Mouse (Mus musculus) spleen, embryonic (tissue): ENCODE results near the gene Ubxn6.

Source experiments
- CTCF ChIA-PET: fragments of 350-600 bp; sonication (Branson Sonifier 250); formaldehyde crosslinking; loops from one replicate; lab custom pipeline; 2022; lab: Charles Lee

Ubxn6 gene

DNA sequence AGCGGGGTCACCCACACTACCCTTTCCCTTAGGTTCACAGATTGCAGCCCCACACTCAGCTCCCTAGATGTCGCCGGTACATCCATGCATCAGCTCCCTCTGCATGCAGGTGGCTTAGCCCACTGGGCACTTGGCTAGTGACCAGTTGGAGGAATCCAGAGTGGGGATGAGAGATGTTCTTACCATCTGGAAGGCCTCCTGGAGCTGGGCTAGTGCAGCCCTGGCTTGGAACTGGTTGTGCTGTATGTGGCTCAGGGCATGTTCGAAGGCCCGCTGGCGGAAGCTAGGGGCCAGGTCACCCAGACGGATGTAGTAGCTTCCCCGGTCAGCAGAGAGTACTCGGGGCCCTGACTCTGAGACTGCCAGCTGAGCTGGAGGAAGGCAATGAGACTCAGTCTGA lies 28.1 kb upstream of the Ubxn6 start:
- CTCF ChIA-PET: no interaction called here

DNA sequence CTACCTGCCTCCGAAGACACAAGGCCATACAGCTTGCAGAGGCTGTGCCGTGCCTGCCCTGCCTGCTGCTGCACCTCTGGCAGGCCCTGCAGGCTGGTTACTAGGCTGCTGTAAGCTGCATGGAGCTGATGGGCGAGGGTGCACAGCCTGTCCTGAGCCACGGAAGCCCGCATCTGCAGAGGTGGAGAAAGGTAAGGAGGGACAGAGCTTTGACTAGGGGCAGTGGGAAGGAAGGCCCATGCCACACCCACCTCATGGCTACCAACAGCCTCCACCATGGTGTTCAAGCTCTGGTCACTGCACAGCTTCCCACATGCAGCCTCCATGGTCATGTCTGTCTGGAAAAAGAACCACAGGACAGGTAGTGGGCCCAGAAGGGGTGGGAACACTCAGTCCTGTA lies 27.3 kb upstream of the Ubxn6 start:
- CTCF ChIA-PET: no interaction called here

DNA sequence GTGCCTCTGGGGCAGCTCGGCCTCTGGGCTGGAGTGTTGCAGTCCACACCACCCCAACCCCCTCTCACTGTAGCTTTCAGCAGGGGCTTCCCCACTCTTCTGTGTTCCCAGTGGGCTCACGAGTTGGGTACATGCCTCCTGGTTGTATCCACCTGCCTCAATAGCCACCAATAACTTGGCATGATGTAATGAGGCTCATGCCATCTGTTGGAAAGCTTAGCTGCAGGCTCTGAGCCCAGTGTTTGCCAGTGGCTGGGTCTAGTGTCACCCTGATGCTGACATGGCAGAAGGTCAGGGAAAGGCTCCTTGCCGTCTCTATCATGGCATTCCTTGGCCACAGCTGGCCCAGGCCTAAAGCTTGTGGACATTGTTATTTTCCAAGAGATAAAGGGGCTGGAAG lies 26.0 kb upstream of the Ubxn6 start:
- CTCF ChIA-PET: no interaction called here

DNA sequence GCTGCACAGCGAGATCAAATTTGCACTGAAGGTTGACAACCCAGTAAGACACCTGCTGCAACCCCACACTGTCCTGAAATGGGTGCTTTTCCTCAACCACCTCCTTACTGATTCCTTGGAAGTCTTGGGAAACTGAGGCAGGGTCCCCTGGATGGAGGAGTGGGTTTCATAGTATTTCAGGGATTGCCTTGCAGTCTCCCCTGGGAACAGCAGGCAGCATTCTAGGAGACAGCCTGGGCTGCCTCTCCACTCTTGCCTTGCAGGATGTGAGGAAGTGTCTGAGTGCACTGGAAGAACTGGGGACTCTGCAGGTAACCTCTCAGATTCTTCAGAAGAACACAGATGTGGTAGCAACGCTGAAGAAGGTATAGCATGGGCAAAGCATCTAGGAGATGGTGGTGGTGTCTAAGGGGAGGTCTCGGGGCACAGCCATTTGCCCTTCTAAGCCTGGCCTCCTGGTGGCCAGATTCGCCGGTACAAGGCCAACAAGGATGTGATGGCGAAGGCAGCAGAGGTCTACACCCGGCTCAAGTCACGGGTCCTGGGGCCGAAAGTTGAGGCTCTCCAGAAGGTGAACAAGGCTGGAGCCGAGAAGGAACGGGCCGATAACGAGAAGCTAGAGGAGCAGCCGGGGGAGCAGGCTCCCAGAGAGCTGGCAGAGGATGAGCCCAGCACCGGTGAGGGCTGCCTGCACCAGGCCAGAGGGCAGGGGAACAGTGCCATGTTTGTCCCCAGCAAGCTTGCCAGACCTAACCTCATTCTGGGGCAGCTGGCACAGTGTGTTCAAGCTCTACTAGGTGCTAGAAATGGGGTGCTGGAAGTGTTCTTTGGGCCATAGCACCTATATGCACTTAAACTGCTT lies 24.1 kb upstream of the Ubxn6 start:
- CTCF ChIA-PET: no interaction called here

DNA sequence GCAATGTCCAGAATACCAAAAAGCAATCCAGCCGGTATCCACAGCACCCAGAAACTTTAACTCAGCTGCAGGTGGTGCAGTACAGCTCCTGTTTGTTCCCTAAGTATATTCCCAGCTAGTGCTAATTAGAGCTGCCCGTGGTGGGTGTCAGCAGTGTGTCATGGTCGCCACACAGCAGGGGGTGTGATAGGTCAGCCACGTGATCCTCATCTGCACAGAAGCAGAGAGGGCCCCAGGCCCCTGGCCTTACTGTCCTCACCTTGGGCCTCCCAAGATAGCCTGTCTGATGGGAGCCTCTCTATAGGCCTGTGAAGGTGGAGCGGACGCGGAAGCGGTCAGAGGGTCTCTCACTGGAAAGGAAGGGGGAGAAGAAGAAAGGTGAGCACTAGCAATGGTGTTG lies 23.4 kb upstream of the Ubxn6 start:
- CTCF ChIA-PET: no interaction called here

DNA sequence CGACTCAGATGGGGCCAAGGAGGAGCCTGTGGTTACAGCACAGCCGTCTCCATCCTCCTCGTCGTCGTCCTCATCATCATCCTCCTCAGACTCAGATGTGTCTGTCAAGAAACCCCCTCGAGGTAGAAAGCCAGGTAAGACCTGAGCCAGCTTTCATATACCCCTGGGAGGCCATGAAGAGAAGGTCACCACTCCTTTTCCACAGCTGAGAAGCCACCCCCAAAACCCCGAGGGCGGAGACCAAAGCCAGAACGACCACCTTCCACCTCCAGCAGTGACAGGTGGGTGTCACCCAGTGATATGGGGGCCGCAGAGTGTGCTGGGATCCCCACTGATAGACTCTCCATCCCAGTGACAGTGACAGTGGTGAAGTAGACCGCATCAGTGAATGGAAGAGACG lies 22.1 kb upstream of the Ubxn6 start:
- CTCF ChIA-PET: no interaction called here

DNA sequence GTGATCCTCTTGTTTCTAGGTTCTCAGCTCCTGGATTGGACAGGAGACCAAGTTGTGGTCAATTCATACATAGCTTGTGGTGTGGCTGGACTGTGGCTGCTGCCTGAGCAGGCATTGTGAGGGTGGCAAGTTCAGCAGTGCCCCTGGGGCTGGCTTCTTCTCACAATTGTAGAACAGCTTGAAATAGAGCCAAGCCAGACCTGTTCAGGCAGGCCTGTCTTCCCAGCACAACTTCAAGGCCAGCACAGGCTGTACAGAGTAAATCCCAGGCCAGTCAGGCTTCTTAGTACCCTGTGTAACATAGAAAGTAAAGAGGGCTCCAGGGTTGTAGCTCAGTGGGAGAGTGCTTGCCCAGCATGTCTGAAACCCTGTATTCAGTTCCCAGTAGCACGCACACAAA lies 18.0 kb upstream of the Ubxn6 start:
- CTCF ChIA-PET: interaction anchor here (0.6 to 0.9 kb wide), 2 partner anchors 11 to 21 kb away, joined by 5 to 6 read pairs; no protein-coding TSS in a partner anchor

DNA sequence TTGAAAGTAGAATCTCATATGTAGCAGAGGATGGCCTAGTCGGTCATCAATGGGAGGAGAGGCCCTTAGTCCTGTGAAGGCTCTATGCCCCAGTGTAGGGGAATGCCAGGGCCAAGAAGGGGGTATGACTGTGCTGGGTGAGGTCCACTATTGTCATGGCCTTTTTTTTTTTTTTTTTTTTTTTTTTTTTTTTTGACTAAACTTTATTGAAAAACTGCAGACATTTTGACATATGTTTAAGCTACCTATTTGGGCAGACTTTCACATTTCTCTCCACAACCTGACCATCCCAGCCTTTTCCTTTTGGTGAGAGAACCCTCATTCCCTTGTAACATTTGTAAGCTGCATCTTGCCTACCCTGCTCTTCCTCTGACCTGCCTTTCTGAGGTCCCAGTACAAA lies 17.5 kb upstream of the Ubxn6 start:
- CTCF ChIA-PET: interaction anchor here (0.6 to 0.9 kb wide), 2 partner anchors 10 to 21 kb away, joined by 5 to 6 read pairs; no protein-coding TSS in a partner anchor

DNA sequence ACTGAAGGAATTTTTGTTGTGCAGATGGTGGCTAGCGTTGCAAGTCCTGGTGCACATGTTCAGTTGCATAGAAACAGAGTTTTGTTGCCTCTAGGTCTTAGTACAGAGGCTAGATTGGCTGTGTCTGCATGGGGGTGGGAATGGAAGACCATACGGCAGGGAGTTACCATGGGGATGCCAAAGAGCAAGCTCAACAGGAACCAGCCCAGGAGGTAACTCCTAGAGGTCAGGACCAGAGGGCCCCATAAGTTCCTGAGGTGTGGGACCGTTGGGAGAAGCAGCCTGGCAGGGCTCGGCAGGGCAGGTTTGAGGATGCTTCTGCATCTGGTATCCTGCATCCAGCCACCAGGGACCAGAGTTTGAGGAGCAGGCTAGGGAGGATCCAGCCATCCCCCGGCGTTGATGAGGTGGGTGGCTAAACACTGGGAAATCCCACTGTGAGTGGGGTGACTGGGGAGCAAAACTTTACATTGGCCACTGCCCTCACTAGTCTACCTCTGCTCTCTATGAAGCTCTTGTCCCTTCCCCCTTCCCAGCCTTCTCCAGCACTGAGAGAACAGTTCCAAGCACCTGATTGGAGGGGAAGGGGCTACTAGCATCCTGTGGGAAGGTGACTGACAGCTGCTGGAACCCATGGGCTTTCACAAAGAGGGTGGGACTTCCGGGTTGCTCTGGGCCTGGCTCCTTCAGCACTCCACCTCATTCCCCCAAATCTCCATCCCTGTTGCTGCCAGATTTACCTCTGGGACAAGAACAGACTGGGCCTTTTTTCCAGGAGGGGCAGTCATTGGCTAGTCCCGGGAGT lies 6.2 kb upstream of the Ubxn6 start:
- CTCF ChIA-PET: no interaction called here

DNA sequence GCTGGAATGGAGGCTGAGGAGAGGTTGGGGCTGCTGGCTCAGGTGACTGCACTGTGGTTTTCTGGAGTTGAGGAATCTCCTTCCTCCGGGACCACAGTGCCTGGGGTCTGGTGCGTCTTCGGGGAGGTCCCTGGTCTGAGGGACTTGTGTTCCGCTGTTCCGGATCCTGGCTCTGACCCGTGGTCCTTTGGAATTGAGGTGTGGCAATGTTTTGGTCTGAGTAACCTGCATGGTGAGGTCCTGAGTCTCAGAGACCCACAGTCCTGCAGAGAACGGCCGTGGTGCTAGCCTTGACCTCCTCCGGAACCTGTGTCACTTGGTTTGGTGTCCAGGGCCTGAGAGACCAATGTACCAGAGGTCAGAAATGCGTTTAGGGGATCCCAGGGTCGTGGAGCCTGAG lies 5.1 kb upstream of the Ubxn6 start:
- CTCF ChIA-PET: no interaction called here

DNA sequence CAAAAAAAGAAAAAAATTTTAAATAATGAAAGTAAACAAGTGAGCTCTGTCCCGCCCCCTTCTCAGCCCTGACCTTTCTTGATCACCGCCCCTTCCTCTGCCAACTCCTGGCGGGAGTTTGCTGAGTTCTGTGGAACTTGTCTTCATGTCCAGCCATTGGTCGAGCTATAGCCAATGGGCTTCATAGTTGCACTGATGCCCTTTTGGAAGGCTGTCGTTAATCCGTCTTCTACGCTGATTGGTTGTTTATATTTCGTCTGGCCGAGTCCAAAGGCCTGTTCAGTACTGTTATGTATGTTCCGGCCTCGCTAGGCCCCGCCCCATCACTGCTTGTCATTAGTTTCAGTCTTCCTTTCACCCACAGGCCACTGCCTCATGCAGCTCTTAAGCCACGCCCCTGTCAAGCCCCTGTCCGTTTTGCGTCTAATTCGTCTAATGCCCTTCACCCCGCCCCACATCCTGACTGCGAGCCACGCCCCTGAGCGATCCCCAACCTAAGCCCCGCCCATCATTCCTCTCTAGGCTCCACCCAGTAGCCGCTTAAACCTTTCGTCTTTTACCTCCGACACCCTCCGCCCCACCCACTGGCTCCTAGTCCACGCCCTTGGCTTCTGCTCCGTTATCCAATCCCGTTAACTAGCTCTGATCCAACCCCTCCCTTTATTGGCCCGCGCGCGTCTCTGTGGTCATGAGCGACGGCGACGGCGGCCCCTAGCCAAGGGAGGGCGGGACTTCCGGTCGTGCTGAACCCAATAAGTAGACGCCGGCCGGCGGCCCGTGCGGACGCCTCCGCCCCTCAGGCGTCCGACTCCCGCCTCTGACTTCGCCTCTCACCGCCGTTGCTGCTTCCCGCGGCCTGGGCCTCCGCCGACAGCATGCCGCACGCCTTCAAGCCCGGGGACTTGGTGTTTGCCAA lies 4.3 kb upstream of the Ubxn6 start, which contains the start of gene Hdgfl2:
Gene Hdgfl2, plus strand, starts transcription at position 755 of the 916 bp plus-strand sequence.
- CTCF ChIA-PET: interaction anchor here (0.6 to 1.3 kb wide), 2 partner anchors 39 to 54 kb away, joined by 3 read pairs; partner anchors contain the start of gene Chaf1a

DNA sequence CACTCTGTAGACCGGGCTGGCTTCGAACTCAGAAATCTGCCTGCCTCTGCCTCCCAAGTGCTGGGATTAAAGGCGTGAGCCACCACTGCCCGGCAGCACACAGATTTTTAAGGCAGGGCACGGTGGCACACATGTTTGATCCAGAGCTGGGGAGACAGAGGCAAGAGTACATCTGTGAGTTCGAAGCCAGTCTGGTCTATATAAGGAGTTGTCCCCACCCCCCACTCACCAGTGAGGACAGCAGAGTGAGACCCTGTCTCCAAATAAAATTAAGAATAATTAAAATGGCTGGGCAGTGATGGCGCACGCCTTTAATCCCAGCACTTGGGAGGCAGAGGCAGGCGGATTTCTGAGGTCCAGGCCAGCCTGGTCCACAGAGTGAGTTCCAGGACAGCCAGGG lies 3.5 kb upstream of the Ubxn6 start:
- CTCF ChIA-PET: interaction anchor here (1.3 kb wide), 1 partner anchor 38 kb away, joined by 3 read pairs; the partner anchor contains the start of gene Chaf1a

DNA sequence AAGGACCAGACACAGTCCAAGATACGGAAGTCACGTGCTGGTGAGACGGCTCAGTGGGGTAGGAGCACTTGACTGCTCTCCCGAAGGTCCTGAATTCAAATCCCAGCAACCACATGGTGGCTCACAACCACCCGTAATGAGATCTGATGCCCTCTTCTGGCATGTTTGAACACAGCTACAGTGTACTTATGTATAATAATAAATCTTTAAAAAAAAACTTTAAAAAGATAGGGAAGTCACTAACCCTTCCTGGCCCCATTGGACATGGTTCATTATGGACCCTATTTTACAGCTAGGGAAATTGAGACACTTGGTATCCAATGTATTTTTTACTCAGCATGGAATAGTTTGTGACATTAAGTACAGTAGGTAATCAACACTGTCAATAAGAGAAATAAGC lies 2.7 kb upstream of the Ubxn6 start:
- CTCF ChIA-PET: no interaction called here

DNA sequence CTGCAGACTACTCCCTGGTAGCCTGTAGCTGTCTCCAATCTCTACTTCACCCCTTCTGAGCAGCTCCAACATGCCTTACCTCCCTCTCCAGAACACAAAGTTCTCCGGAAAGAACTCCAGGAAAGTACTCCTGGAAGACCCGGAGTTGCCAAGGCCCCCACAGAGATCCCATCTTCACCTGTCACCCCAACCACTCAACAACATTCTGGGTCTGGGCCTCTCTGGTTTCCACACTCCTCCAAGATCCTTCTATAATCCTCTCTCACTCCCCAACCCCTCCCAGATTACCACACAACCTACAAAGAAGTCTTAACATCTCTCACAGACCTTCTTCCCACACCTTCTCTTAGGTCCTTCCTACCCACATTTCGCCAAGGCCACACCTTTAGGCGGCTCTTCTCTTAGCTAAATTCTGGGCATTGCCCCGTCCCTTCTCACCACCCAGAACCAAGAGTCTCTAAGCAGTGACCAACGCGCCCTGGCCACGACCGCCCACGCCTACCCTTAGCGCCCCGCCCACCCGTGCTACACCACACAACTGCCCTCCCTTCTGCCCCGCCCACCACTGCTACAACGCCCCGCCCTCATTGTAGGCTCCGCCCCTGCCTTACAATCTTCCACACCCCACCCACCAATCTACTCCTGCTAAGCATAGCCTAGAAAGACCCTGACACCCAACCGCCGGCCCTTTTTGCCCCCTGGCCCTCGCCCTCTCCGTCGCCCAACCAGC lies 566 bp downstream of the Ubxn6 start:
- CTCF ChIA-PET: interaction anchor here (0.7 kb wide), 1 partner anchor 164 kb away, joined by 3 read pairs; no protein-coding TSS in a partner anchor

DNA sequence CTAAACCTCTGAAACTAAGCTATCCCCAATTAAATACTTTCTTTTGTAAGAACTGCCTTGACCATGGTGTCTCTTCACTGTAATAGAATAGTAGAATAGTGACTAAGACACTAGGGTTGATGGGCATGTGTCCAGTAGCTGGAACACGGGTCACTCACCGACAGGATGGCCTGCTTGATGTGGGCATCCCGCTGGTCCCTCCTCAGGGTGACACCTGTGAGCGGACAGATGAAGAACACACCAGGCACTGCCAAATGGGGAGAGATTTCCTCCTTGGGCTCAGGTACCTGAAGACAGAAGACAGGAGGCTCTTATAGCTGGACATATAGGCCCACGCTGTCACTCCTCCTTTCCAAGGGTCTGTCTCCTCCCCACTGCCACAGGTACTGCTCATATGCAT lies 2.6 kb downstream of the Ubxn6 start:
- CTCF ChIA-PET: interaction anchor here (1.3 kb wide), 1 partner anchor 115 kb away, joined by 3 read pairs; no protein-coding TSS in a partner anchor

DNA sequence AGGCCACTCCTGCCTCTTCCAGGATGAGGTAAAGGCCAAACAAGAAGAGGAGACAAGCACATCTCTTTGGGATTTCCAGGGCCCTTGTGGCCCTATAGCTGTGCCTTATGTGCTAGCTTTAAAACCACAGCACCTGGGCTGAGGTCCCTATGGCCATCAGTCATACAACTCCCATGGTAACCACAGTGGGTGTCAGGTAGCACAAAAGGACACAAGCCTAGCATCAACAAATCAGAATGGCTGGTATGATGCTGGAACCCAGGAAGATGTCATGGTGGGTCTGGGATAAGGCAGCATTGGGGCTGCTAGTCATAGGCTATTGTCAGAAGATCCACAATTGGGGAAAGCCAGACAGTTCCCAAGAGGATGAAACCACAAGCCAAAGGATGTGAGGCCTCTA lies 3.7 kb downstream of the Ubxn6 start:
- CTCF ChIA-PET: no interaction called here

DNA sequence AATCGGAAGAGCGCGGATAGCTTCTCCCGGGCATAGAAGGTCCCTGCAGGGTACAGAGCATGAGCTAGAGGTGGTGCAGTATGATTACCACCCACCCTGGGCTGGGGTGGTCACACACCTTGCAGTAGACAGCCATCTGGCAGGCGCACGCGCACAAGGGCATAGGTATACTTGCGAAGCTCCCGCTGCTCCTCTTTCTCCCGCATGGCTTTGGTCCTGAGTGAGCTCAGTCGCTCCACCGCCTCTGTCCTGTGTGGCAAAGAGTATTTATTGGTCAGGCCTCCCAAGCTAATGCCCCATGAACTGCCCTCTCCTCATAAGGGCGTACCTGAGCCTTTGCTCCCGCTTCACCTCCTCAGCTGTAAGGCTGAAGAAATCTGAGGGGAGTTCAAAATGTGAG lies 5.8 kb downstream of the Ubxn6 start:
- CTCF ChIA-PET: no interaction called here

DNA sequence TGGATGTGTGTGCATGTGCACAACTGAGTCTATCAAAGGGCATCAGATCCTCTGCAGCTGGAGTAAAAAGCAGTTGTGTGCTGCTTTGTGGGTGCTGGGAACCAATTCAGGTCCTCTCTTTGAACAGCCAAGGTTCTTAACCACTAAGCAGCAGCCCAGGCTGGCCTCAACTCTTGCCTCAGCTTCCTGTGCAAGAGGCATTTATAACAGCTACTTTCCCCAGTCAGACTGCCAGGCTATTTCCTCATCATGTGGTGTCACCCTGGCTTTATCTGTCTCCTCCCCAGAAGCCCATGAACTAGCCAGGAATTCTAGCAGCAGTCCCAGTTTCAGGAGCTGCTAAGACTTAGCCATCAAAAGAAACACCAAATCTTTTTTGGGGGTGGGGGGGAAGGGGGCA lies 8.4 kb downstream of the Ubxn6 start:
- CTCF ChIA-PET: interaction anchor here (0.6 kb wide), 1 partner anchor 186 kb away, joined by 3 read pairs; no protein-coding TSS in a partner anchor

DNA sequence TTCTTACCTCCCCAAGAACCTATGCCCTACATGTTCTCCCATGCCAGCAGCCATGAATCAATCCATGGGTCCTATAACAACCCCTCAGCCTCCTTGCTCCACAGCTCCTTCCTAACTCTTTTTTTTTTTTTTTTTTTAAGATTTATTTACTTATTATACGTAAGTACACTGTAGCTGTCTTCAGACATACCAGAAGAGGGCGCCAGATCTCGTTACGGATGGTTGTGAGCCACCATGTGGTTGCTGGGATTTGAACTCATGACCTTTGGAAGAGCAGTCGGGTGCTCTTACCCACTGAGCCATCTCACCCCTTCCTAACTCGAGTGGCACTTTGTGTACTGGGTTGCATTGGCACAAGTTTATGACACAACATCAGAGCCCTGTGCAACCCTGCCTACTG lies 9.1 kb downstream of the Ubxn6 start:
- CTCF ChIA-PET: interaction anchor here (0.6 kb wide), 1 partner anchor 187 kb away, joined by 3 read pairs; no protein-coding TSS in a partner anchor

DNA sequence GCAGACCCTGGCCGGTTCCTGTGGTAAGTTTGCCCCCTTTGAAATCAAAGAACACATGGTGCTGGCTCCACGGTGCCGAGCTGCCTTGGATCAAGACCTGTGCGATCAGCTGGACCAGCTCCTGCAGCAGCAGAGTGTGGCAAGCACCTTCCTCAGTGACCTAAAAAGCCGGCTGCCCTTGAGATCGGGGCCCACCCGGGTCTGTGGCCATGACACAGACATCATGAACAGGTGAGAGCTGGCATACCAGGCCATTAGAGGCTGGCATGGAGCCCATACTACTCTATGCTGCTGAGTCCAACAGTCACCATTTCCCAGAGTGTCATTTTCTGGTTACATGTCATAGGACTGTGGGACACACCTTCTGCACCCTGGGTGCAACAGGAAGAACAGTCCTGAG lies 12.7 kb downstream of the Ubxn6 start:
- CTCF ChIA-PET: no interaction called here
